Mouse (Mus musculus): Measurements from ENCODE around the gene Cacna1d. TPM values are rescaled to one million over a fixed set of nuclear protein-coding genes. Genes with fewer than 3 reads are reported as not detected.

The Cacna1d gene
- total and polyA plus RNA-seq, 3 experiments = not detected

- no peak for TF ChIP-seq ZMIZ1 (IDR thresholded peaks at IDR 0.05; ENCODE audit: low read depth, low read length)
- TF ChIP-seq ZNF384 (IDR thresholded peaks at IDR 0.05; ENCODE audit: low read depth, low read length) = no peak
- no peak for TF ChIP-seq SIN3A (IDR thresholded peaks at IDR 0.05; ENCODE audit: low read length)
- no peak for TF ChIP-seq TBP (IDR thresholded peaks at IDR 0.05; ENCODE audit: low read depth, low read length)
- no peak for TF ChIP-seq MYC (IDR thresholded peaks at IDR 0.05; ENCODE audit: low read depth, low read length)
- no peak for TF ChIP-seq USF1 (IDR thresholded peaks at IDR 0.05; ENCODE audit: low read depth, low read length)
- TF ChIP-seq ZKSCAN1 (IDR thresholded peaks at IDR 0.05; ENCODE audit: low read depth, low read length) = no peak
- TF ChIP-seq TAL1 (IDR thresholded peaks at IDR 0.05; ENCODE audit: low read length) = no peak
- TF ChIP-seq NRF1 (IDR thresholded peaks at IDR 0.05; ENCODE audit: insufficient read depth, low read depth, low read length, poor library complexity, severe bottlenecking) = no peak
- no peak for TF ChIP-seq MEF2A (IDR thresholded peaks at IDR 0.05; ENCODE audit: extremely low read depth, insufficient replicate concordance, low read depth, low read length, poor library complexity, severe bottlenecking)
- no peak for TF ChIP-seq POLR2AphosphoS5 (IDR thresholded peaks at IDR 0.05; ENCODE audit: borderline replicate concordance, low read depth, low read length)
- TF ChIP-seq POLR2A (IDR thresholded peaks at IDR 0.05; ENCODE audit: control insufficient read depth in 1 of 2, insufficient read depth in 1 of 2, low read depth in 1 of 2, low read length in 2 of 2, poor library complexity in 1 of 2) = no peak
- TF ChIP-seq MAFK (IDR thresholded peaks at IDR 0.05; ENCODE audit: borderline replicate concordance, low read depth, low read length) = no peak
- TF ChIP-seq GABPA (IDR thresholded peaks at IDR 0.05; ENCODE audit: low read depth, low read length) = no peak
- TF ChIP-seq RCOR1 (IDR thresholded peaks at IDR 0.05; ENCODE audit: low read depth, low read length) = no peak
- no peak for TF ChIP-seq USF2 (IDR thresholded peaks at IDR 0.05; ENCODE audit: borderline replicate concordance in 1 of 2, insufficient read depth in 1 of 2, low read depth in 1 of 2, low read length in 2 of 2)
- no peak for TF ChIP-seq UBTF (IDR thresholded peaks at IDR 0.05; ENCODE audit: borderline replicate concordance, insufficient read depth, low read depth, low read length)
- no peak for TF ChIP-seq POLR2AphosphoS2 (IDR thresholded peaks at IDR 0.05; ENCODE audit: low read length)
- no peak for TF ChIP-seq ELF1 (IDR thresholded peaks at IDR 0.05; ENCODE audit: low read depth, low read length)
- TF ChIP-seq KAT2A (conservative IDR thresholded peaks at IDR 0.05; ENCODE audit: low read depth, low read length) = no peak
- H3K27me3 ChIP-seq (ENCODE audit: control insufficient read depth in 1 of 2, insufficient read depth in 2 of 2, low read length in 2 of 2) = no peaks in the 10 kb centered on the region; a peak in 2 of 4 replicates
- no peaks in the 10 kb centered on the region for H3K9me3 ChIP-seq (replicated peaks; ENCODE audit: insufficient read depth, low read length)
- H3K9ac ChIP-seq (ENCODE audit: control insufficient read depth, low read depth, low read length, poor library complexity, severe bottlenecking) = no peak overlapping the region
- H3K36me3 ChIP-seq (ENCODE audit: control insufficient read depth in 1 of 2, insufficient read depth in 2 of 2, low read length in 2 of 2) = no peaks in the 10 kb centered on the region
- no peaks in the 10 kb centered on the region for H3K4me1 ChIP-seq (ENCODE audit: control insufficient read depth in 1 of 2, insufficient read depth in 2 of 2, low read length in 2 of 2)
- no peak overlapping the region for H3K27ac ChIP-seq (ENCODE audit: control insufficient read depth, low read depth, low read length)
- H3K4me3 ChIP-seq (ENCODE audit: control insufficient read depth in 1 of 2, insufficient read depth in 1 of 2, low read depth in 2 of 2, low read length in 2 of 2) = no peak overlapping the region
- H3K79me2 ChIP-seq (ENCODE audit: control insufficient read depth, insufficient read depth, low read length, poor library complexity) = no peaks in the 10 kb centered on the region
- DNase-seq (ENCODE audit: low read depth, low spot score) = no peak
Observed at GRCm38 (mm10) chr14:30200310-30200709, 290.9 kb downstream of the Cacna1d start.

DNA sequence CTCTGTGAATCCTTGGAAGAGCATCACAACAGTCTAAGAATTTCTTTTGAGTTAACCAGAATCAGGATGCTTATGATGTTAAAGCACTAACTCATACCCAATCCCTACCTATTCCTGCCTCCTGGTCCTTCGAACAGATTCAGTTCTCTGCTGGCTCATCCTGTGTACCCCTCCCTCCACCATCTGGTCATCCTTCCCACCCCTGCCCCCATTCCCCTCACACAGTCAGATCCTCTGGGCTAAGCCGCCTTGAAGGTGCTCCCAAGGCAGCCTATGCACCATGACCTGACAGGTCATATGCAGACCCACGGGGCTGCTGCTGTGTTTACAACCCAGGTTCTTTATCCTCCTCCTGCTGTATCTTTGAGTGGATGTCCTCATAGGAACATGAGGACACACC, 292.4 kb downstream of the Cacna1d start:
- Histone ChIP-seq H3K27me3 (ENCODE audit: control insufficient read depth in 1 of 2, insufficient read depth in 2 of 2, low read length in 2 of 2) (no peaks in the 10 kb centered on the region; a peak in 1 of 4 replicates), H3K4me1 (ENCODE audit: control insufficient read depth in 1 of 2, insufficient read depth in 2 of 2, low read length in 2 of 2) (no peaks in the 10 kb centered on the region), H3K36me3 (ENCODE audit: control insufficient read depth in 1 of 2, insufficient read depth in 2 of 2, low read length in 2 of 2) (no peaks in the 10 kb centered on the region), H3K79me2 (ENCODE audit: control insufficient read depth, insufficient read depth, low read length, poor library complexity) (no peaks in the 10 kb centered on the region), H3K9ac (ENCODE audit: control insufficient read depth, low read depth, low read length, poor library complexity, severe bottlenecking) (no peak overlapping the region), H3K9me3 (replicated peaks; ENCODE audit: insufficient read depth, low read length) (no peaks in the 10 kb centered on the region), H3K4me3 (ENCODE audit: control insufficient read depth in 1 of 2, insufficient read depth in 1 of 2, low read depth in 2 of 2, low read length in 2 of 2) (no peak overlapping the region), H3K27ac (ENCODE audit: control insufficient read depth, low read depth, low read length) (no peak overlapping the region)
- DNase-seq (ENCODE audit: low read depth, low spot score) = no peak
- TF ChIP-seq POLR2A (IDR thresholded peaks at IDR 0.05; ENCODE audit: control insufficient read depth in 1 of 2, insufficient read depth in 1 of 2, low read depth in 1 of 2, low read length in 2 of 2, poor library complexity in 1 of 2) (no peak), MAFK (IDR thresholded peaks at IDR 0.05; ENCODE audit: borderline replicate concordance, low read depth, low read length) (no peak), USF1 (IDR thresholded peaks at IDR 0.05; ENCODE audit: low read depth, low read length) (no peak), MEF2A (IDR thresholded peaks at IDR 0.05; ENCODE audit: extremely low read depth, insufficient replicate concordance, low read depth, low read length, poor library complexity, severe bottlenecking) (no peak), NELFE (IDR thresholded peaks at IDR 0.05; ENCODE audit: low read depth, low read length) (no peak), BHLHE40 (IDR thresholded peaks at IDR 0.05; ENCODE audit: borderline replicate concordance, low read depth, low read length) (no peak), KAT2A (conservative IDR thresholded peaks at IDR 0.05; ENCODE audit: low read depth, low read length) (no peak), CHD1 (IDR thresholded peaks at IDR 0.05; ENCODE audit: low read depth, low read length) (no peak), EP300 (IDR thresholded peaks at IDR 0.05; ENCODE audit: low read depth in 1 of 2, low read length in 2 of 2) (no peak), ZMIZ1 (IDR thresholded peaks at IDR 0.05; ENCODE audit: low read depth, low read length) (no peak), ZNF384 (IDR thresholded peaks at IDR 0.05; ENCODE audit: low read depth, low read length) (no peak), RAD21 (IDR thresholded peaks at IDR 0.05; ENCODE audit: low read depth, low read length) (no peak), MXI1 (IDR thresholded peaks at IDR 0.05; ENCODE audit: low read depth, low read length) (no peak), SMC3 (IDR thresholded peaks at IDR 0.05; ENCODE audit: low read depth, low read length) (no peak), E2F4 (IDR thresholded peaks at IDR 0.05; ENCODE audit: borderline replicate concordance, low read depth, low read length) (no peak), TCF12 (IDR thresholded peaks at IDR 0.05; ENCODE audit: low read depth, low read length) (no peak), POLR2AphosphoS5 (IDR thresholded peaks at IDR 0.05; ENCODE audit: borderline replicate concordance, low read depth, low read length) (no peak)

Measured in MEL (cell line).